Mouse (Mus musculus): Measurements from ENCODE around the gene Josd1. TPM values are rescaled to one million over a fixed set of nuclear protein-coding genes. Genes with fewer than 3 reads are reported as not detected.

The Josd1 gene
- 26.2 to 28.8 TPM (median 26.8 TPM) in 4 replicates for total RNA-seq (2023)

DNA sequence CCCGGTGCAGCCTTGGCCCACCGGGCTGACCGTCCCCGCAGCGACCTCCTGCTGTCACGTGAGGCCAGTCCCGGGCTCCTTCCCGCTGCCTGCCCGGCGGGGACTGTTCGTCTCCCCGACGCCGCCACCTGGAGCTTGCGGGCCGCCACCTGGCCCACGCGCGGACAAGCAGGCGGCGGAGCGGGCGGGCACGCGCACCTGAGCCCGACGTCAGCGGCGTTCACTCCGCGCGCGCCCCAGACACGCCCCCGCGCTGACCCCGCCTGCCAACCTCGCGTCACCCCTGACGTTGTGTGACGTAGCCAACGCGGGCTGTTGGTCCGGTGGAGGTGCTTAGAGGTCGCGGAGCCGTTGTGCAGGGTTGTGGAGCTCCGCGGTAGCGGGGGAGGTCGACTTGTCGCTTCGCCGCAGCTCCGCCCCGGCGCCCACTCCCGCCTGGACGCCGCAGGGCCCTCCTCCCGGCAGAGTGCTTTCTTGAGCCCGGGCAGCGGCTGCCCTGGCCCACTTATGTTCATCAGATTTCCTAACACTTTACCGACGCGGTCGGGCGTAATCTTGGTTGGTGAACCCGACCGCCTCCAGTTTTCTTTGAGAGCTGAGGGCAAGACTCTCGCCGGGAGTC lies at the start of gene Josd1:
TSS of gene Josd1 (minus strand) at position 274 of the 622 bp plus-strand sequence.

DNA sequence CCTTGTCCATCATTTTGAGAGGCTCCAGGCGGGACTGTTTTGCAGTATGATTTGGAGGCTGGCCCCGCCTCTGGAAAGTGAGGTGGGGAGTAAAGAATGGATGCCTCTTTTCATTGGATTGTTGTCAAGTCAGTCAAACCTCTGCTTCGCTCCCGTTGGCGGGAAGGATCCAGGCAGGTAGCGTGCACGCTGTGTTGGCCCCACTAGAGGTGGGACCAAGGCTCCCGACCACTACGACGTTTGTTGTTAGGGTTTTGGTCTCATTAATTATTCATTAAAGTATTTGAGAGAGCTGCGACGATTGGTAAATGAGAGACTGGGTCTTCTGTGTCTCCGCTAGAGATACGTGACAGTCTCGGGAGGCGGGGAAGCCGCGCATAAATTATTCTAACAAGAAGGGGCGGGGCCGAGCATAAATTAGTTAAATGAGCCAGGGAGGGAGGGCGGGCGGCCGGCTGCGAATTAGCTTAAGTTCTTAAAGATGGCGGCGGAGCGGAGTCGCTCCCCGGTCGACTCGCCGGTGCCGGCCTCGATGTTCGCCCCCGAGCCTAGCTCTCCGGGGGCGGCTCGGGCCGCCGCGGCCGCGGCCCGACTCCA lies 2.8 kb upstream of the Josd1 start, which contains the start of gene Gtpbp1:
TSS of gene Gtpbp1 (plus strand) at position 420 of the 597 bp plus-strand sequence.

DNA sequence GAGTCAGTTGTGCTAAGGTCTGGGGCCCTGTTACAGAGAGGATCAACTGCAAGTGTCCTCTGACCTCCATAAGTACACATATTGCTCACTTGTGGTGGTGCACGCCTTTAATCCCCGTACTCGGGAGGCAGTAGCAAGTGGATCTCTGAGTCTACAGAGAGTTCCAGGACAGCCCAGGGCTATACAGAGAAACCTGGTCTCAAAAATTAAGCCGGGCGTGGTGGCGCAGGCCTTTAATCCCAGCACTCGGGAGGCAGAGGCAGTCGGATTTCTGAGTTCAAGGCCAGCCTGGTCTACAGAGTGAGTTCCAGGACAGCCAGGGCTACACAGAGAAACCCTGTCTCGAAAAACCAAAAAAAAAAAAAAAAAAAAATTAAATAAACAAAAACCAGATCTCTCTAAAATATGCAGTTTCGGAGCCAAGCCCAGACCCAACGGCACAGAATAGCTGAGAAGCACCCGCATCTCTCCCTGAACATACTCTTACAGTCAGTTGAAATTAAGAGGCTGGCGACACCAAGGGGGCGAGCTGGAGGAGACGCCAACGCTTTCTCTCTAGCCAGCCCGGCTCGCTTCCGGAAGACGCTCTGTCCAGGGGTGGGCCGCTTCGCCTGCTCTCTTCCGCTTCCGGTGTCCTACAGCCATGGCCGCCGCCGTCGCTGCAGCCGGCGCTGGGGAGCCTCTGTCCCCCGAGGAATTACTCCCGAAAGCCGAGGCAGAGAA lies 17.3 kb downstream of the Josd1 start, which contains the start of gene Tomm22:
TSS of gene Tomm22 (plus strand) at position 613 of the 723 bp plus-strand sequence.

DNA sequence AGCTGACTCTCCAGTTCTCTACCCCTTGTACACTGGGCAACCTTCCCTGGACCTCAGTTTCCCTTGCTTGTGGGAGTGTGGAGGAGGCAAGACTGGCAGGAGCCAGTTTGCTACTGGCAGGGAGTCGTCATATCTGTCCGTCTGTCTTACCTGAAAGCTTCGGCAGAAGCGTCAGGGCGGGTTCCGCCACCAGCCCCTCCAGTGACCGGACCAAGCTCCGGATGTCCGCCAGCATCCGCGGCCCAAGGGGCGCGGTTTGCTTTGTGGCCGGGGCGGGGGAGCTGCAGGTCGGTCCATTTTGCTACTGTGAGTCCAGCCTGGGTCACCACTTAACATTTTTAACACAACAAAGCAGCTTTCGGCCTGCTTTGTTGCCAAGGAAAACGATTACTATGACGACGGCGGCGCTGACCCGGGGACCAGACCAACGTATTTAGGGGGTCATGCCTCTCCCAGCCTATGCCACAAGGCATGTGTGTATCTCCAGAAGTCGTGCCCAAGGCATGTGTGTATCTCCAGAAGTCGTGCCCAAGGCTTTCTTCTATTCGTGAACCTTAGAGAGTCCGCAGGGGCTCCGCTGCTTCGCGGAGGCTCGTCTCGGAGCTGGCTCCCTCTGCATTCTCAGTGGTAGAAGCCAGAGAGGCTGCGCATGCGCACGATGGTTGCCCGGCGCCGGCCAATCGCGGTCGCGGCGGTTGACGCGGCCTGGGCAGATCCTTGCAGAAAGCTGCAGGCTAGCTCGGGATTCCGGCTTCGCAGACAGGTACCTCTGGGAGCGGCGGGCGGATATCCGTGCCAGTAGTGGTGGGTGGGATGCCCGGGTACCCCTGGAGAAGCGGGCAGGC lies 29.0 kb downstream of the Josd1 start, which contains the start of the genes Fam227a and Cby1:
TSS of gene Fam227a (minus strand) at position 426 of the 845 bp plus-strand sequence.
TSS of gene Cby1 (plus strand) at position 669 of the 845 bp plus-strand sequence.

Other genes starting within 250 kb of the Josd1 start
- 41.3 to 53.2 TPM (median 43.4 TPM) in 4 replicates for gene Csnk1e, start 232.4 kb downstream of the Josd1 start, total RNA-seq (2023)
- gene Kcnj4, start 182.7 kb downstream of the Josd1 start, total RNA-seq (2023): not detected in 4 replicates
- gene Kdelr3, start 171.5 kb downstream of the Josd1 start, total RNA-seq (2023): not detected in 4 replicates
- 407 to 417 TPM (median 412 TPM) in 4 replicates for gene Ddx17, start 141.2 kb downstream of the Josd1 start, total RNA-seq (2023)
- gene Dmc1, start 82.8 kb downstream of the Josd1 start, total RNA-seq (2023): not detected in 4 replicates
- 2.7 to 4.3 TPM (median 3.5 TPM) in 4 replicates for gene Fam227a, start 29.0 kb downstream of the Josd1 start, total RNA-seq (2023)
- 3.6 to 8.9 TPM (median 7.2 TPM) in 4 replicates for gene Cby1, start 28.7 kb downstream of the Josd1 start, total RNA-seq (2023)
- 83.6 to 101 TPM (median 99.6 TPM) in 4 replicates for gene Tomm22, start 17.1 kb downstream of the Josd1 start, total RNA-seq (2023)
- 67.7 to 76.0 TPM (median 68.7 TPM) in 4 replicates for gene Gtpbp1, start 2.9 kb upstream of the Josd1 start, total RNA-seq (2023)
- gene Sun2, start 54.6 kb upstream of the Josd1 start, total RNA-seq (2023): 456 to 501 TPM (median 488 TPM) in 4 replicates
- gene Dnal4, start 89.9 kb upstream of the Josd1 start, total RNA-seq (2023): 7.5 to 9.0 TPM (median 8.6 TPM) in 4 replicates
- gene Nptxr, start 116.8 kb upstream of the Josd1 start, total RNA-seq (2023): 0.21 to 0.44 TPM (median 0.24 TPM) in 4 replicates
- gene Npcd, start 146.3 kb upstream of the Josd1 start, total RNA-seq (2023): not detected in 4 replicates
- gene Cbx6, start 146.8 kb upstream of the Josd1 start, total RNA-seq (2023): 10.9 to 19.0 TPM (median 15.8 TPM) in 4 replicates
- 281 to 328 TPM (median 317 TPM) in 4 replicates for gene Apobec3, start 203.7 kb upstream of the Josd1 start, total RNA-seq (2023)